Mouse (Mus musculus) testis, postnatal 14 days (tissue): ENCODE measurements around the gene Gm45837.

Source experiments
- DNase-seq: peaks from one replicate; pipeline ENCODE4 v3.0.0; 2021; ENCODE audit warnings: low spot score

Gm45837 gene

DNA sequence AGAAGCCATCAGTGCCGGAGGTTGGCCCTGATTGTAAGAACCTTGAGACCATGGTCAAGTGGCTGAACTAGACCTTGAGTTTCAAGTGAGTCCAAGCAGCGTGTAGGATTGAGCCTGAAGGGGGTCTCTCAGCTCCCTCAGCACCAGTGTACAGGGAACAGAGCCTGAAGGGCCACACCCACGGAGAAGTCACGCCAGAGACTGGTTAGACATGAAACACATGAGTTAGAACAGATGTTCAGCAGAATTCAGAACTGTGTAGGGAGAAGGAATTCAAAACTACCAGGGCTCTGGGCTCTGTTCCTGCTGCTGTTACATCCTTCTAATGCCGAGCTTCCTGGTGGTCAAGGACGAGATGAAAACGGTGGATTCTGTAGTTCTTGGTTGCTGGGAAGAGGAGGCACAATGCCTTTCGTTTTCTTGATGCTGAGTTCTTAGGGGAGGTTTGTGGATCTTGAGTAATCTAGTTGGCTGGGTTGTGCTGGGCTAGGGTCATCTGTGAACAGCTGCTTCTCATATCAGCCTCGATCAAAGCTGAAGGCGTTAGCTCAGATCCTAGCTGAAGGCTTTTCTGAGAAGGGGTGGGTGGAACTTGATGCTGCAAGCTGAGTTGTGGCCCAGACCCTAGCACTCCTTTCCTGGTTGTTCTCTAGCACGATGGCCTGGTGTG, at the start of gene Gm45837:
Gene Gm45837, plus strand, starts transcription at position 620 of the 670 bp plus-strand sequence.
- DNase-seq = no peak

- DNase-seq = no peak
Measured at GRCm38 (mm10) chr7:101361021-101361420, 49.7 kb upstream of the Gm45837 start.

- DNase-seq = no peak
Measured at GRCm38 (mm10) chr7:101361767-101362166, 48.9 kb upstream of the Gm45837 start.

GRCm38 (mm10) chr7:101362791-101363191, 47.9 kb upstream of the Gm45837 start:
- DNase-seq = no peak

DNA sequence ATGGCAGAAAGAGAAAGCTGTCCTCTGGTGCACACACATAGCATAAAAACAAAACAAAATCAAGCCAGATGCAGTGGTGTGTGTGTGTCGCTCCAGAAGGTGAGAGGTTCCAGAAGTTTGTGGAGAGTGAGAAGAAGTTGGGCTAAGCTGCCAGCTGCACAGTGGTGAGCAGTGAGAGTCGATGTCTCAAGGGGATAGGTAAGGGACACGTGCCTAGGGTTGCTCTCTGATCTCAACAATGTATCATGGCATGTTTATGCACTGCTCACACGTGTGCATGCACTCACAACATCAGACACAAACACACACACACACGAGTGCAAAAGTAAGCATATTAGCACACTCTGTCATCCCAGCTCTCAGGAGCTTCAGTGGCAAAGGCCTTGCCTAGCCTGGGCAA, 46.8 kb upstream of the Gm45837 start:
- no peak for DNase-seq

GRCm38 (mm10) chr7:101367901-101368852, 42.5 kb upstream of the Gm45837 start:
- no peak for DNase-seq

GRCm38 (mm10) chr7:101369666-101370065, 41.0 kb upstream of the Gm45837 start:
- DNase-seq = no peak

GRCm38 (mm10) chr7:101373082-101373481, 37.6 kb upstream of the Gm45837 start:
- DNase-seq = no peak

GRCm38 (mm10) chr7:101374155-101374554, 36.5 kb upstream of the Gm45837 start:
- DNase-seq = no peak

DNA sequence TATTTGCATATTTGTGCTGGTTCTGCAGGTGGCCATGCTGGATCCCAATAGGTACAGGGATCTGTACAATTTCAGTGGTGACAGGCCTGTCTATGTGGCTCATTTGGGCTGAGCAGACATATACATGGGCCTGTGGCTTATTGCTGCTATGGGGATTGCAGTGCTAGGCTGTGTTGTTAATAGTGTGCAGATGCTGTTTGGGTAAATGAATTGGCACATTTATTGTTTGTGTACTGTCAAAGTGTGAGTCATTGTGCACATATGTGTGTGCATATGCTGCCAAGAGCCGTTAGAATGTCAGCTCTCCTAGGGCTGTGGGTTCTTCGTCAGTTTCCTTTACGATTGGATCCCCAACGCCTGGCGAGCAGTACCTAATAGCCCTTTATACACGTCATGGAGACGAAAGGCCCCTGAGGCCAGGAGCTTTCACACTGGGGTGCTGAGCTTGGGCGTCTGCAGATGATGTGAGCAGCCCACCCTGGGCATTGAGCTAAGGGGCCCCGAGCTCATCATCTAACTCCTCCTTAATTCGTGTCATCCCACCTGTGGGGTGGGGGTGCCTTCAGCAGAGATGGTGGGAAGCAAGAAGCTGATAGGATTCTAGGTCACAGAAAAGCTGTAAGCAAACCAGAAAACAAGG, 33.9 kb upstream of the Gm45837 start:
- no peak for DNase-seq

- DNase-seq = peak; percentile 25
Measured at GRCm38 (mm10) chr7:101377741-101378262, 32.9 kb upstream of the Gm45837 start.

DNA sequence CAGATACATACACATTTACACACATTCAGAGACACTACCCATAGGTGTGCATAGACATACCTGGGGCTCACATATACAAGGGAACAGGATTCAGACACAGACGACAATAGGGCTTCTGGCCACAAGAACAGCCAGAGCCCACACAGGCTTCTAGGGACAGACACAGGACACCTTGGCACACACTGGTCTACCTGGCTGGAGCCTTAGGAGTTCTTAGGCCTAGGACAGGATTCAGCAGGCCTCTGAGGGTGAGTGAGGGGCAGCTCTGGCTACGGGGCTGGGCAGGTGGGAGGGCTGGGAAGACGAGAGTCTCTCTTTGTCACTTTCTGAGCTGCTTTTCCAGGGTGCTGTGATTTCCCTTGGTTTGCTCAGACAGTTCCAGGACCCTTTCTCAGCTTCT, 32.4 kb upstream of the Gm45837 start:
- DNase-seq = no peak

DNA sequence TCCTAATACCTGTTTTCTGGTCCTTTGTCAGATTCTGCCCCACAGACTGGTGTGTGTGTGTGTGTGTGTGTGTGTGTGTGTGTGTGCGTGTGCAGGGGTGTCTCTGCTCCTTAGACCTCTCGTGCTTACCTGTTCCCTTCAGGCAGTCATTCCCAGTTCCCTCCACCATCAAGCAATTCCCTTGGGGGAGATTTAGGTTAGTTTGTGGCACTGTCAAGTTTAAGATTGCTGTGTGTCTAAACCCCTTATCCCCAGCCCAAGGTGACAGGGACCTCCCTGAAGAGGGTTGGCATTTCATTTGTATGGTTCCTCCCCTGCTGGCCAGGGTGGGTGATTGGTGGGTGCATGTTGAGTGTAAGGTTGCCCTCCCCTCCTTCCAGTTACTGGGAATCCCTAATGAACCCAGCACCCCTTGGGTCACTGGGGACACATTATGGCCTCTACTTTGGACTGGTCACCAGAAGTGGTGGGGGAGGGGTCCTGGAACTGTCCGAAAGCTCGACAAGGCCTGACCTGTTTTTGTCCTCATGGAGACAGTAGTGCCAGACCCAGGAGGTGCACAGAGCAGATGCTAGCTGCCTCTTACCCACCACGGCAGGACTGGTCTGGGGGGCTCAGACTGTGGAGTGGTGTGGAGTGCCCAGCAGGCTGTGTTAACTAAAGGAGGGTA, 31.8 kb upstream of the Gm45837 start:
- no peak for DNase-seq

- no peak for DNase-seq
Measured at GRCm38 (mm10) chr7:101379732-101380131, 31.0 kb upstream of the Gm45837 start.

DNA sequence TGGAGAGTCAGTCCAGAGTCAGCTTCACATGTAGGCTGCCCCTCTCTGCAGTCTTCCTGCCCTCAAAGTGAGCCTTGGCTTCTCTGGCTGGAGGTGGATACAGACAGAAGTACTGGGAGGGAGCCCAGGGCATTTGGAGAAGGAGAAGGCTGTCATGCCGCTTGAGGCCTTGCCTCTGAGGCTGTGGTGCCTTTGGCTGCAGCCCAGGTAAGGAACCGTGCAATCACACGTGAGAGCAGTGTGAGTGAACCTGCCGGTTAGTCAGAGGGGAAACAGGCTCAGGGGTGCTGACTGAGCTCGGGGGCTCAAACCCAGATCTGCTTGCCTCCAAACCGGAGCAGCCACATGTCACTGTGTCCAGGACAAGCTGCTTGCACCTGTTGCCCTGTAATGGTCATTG, 29.2 kb upstream of the Gm45837 start:
- DNase-seq = no peak

DNA sequence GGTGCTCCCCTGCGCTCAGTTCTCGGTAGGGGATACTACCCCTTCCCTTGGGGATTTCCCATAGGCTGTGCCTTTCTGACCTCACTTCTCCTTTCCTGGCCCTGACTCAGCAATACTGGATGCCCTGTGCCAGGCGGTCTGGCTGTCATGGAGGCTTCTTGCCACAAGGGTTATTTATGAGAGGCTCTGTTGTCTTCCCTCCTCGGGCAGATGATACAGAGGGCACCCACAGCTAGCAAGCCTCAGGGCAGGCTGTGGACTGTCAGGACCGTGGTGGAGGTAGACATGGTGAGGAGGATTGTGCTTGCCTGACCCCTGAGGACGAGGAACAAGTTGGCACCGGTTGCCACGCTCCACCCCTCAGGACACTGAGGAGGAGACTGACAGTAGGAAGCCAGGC, 28.3 kb upstream of the Gm45837 start:
- DNase-seq = no peak

GRCm38 (mm10) chr7:101383756-101384155, 26.9 kb upstream of the Gm45837 start:
- DNase-seq = no peak

DNA sequence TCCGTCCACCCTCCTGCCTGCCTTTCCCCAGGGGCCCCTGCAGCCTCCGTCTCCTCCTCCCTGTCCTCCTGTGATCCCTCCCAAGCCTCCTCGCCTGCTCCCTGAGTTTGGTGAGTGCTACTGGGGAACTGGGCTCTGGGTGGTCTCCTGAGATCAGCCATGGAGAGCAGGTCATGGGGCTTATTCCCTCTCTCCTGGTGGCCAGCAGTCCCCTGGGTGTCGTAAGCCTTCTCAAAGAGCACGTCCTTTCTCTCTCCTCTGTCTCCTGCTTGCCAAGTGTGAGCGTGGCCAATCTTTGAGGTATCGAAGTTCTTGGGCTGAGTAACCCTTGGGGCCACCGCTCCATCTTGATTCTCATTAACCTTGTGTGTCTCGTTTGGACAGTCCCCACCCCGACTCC, 25.8 kb upstream of the Gm45837 start:
- DNase-seq = no peak

- DNase-seq = no peak
Measured at GRCm38 (mm10) chr7:101385331-101385733, 25.4 kb upstream of the Gm45837 start.

GRCm38 (mm10) chr7:101385866-101386452, 24.7 kb upstream of the Gm45837 start:
- DNase-seq = no peak

GRCm38 (mm10) chr7:101389256-101389655, 21.4 kb upstream of the Gm45837 start:
- DNase-seq = no peak
